Mouse (Mus musculus): ENCODE results near the gene Mrpl54. TPM values are rescaled to one million over a fixed set of nuclear protein-coding genes. Genes with fewer than 3 reads are reported as not detected.
"Not testable (repeated sequence)": the region's sequence is repeated elsewhere in the genome, so short reads cannot be mapped to it uniquely, and the experiment has no call there.

Gene Mrpl54
- polyA plus RNA-seq, 2 experiments from 2014 or later = 111 to 132 TPM

DNA sequence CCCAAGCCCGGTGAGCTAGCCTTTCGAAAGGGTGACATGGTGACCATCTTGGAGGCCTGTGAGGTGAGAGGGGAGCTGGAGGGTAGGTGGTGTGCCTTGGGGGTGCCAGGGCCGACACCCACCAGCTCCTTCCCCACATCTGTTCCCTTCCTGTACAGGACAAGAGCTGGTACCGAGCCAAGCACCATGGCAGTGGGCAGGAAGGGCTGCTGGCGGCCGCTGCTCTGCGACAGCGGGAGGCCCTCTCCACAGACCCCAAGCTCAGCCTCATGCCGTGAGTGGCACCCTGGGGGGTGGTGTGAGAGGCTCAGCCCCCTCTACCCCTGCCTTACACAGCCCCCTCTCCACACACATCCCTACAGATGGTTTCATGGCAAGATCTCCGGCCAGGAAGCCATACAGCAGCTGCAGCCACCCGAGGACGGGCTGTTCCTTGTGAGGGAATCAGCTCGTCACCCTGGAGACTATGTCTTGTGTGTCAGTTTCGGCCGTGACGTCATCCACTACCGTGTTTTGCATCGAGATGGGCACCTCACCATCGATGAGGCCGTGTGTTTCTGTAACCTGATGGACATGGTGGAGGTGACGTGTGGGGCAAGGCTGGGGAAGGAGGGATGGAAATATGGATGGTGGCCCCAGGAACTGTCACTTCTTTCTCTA lies 7.4 kb downstream of the Mrpl54 start:
- ATAC-seq = no peak

DNA sequence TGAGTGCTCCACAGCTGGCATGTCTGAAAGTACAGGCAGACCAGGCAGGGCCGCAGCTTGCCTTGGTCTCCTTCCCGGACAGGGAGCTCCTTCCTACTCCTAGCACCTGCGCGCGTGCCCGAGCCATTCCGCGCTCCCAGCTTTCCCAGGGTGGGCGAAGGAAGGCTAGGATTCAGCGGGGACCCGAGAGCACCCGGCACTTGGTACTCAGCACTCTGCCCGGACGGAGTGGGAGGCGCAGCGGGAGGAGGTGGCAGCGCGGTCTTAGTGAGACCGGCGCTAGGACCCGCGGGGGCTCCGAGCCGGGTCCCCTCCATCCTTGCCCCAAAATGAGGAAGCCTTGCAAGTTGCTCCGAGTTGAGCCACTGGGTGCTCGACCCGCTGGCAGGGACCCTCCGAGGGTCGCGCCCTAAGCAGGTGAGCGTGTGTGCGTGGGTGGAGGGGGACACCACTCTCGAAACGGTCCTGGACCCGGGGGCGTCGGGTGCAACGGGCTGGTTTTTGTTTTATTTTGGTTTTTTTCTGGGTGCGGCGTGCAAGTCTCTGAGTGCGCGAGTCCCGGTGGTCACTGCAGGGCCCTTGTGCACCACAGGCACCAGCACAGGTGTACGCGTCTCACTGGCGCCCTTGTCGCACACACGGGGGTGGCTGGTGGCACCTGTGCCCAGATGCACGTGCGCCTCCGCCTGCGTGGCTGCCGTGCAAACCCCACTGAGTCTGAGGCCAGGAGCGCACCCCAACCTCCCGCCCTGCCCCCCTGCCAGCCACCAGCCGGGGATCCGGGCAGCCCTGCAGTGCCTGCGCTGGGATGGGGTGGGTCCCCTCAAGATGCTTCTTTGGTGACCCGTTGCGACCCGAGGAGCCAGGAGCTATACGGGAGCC lies 9.3 kb downstream of the Mrpl54 start:
- ATAC-seq = peak; percentile 54

DNA sequence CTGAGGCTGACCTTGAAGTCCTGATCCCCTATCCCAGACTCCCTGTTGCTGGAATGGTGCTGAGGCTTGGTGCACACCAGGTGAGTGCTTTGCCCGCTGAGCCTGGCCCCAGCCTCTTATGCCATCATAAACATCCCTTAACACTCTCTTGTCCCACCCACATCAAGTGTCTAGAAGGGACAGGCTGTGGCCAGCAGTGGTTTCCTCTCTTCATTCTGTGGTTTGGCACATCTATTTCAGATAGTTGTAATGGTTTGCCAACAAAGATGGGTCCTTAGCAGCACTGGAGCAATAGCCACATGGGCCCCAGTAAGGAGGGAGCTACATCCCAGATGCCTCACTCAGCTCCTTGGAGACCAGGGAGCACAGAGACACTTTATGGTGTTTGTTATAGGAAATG lies 11.8 kb downstream of the Mrpl54 start:
- ATAC-seq = no peak

DNA sequence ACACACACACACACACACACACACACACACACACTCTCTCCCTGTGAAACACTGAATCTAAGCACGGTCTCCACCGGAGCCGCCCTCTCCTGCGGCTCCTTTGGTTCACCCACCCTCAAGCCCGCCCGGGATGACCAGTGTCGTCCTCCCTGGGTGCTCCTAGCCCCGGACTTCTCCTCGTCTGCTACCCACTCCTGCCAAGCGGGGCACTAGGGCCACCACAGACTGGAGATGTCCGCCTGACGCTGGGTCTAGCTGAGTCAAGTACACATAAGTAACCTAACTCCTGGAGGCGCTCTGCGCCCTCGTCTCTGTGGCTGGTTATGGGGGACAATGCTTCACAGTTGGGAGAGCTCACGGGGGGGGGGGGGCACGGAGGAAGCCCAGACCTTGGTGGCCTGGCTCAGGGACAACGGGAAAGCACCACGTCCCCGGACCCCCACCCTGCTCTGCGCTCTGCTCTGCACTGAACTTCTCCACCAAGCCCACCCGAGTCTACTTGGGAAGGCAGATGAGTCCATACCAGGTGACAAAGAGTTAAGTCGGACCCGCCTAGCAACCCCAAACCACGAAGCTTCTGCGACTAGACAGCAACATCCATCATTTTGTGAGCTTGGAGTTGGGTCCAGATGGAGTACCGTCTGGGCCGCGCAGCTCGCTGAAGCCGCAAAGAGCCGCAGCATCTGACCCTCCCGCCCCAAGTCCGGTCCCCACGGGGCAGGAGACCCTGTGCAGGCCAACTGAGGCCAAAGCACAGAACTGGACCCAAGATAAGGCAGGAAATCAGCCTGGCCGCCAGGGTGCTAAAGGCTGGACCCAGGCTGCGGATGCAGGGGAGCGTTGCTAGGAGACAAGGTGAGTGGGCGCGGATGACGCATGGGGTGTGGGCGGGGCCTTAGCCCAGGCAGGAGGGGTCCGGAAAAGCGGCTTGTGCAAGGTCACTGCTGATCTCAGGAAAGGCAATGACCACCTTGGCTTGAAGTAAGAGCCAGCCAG lies 14.0 kb downstream of the Mrpl54 start, which contains the start of gene Matk:
Matk (plus strand) TSS at position 512 of the 996 bp plus-strand sequence.
- peak; percentile 68 for ATAC-seq

DNA sequence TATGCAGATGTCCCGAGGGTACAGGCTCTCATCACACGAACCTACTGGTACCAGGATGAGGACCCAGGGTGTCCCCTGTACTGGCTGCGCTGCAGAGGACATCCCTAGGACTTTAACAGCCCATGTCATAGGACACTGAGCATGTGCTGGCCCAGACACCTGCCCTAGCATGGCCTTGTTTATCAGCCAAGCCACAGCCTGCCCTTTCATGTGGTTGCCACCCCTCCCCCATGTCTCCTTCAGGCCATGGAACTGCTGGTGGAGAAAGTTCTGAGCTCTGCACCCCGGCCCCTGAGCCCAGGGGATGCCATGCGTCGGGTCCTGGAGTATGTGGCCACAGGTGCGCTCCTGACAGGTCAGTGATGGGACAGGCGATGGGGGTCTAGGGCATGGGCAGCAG lies 17.3 kb downstream of the Mrpl54 start:
- no peak for ATAC-seq

DNA sequence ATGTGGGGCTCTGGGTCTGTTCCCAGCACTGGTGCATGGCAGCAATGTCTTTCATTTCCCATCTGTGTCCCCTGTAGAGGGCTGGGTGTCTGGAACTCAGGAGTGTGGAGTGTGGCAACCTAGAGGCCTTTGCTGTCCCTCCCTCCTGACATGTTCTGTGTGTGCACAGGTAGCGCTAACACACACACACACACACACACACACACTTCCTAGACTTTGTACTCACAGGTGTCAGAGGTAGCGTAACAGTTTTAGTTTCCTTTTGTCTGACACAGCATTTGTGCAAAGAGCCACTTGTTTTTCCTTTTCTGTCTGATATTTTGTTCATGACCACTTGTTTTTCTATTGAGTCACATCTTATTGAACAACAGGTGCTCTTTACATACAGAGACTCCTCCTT lies 18.9 kb downstream of the Mrpl54 start:
- peak; percentile 81 for ATAC-seq

DNA sequence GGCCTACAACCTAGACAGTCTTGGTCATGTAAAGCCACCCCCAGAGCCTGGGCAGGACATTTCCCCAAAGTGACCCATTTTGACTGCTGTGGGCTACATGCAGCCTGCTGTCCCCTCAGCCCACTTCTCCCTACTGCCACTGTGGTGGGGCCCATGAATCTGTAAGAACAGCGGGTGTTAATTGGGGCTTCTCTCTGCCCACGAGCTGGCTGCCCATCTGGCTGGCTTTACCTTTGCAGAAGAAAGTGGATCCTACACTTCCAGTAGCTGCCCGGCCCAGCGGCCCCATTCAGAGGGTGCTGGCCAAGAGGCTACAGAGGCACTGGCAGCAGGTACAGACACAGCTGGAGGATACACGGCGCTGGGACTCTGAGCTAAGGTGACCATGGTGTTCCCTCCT lies 21.6 kb downstream of the Mrpl54 start:
- ATAC-seq = no peak

DNA sequence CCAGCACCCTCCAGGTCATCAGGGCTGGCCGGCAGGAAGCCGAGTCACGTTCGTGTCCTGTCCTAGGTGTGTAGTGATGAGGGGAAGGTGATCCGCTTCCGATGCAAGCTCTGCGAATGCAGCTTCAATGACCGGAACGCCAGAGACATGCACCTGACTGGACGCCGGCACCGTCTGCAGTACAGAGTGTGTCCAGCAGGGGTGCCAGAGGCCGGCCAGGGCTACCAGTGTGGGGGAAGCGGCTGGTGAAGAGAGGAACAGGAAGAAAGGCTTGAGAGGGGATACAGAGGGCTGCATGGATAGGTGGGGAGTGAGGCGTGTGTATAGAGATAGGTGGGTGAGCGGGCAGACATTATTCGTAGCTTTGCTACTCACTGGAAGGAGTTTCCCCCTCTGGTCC lies 22.1 kb downstream of the Mrpl54 start:
- peak; percentile 72 for ATAC-seq

DNA sequence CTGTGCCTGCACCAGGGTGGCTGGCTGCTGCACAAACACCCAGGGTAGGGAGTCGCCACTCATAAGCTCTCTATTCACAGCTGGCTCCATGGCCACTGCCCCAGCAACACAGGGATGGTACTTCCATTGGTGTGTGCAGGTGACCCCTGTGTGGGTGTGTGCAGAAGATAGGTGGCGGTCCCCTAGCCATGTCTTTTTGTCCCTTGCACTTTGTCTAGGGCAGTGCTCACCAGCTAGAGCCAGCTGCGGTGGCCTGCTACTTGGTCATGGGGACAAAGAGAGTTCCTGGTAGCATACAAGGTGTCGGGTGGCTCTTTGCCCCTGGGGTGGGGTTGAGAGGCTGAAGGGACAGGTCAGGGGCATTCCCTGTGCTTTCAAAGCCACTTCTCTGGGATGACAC lies 22.6 kb downstream of the Mrpl54 start:
- no peak for ATAC-seq

DNA sequence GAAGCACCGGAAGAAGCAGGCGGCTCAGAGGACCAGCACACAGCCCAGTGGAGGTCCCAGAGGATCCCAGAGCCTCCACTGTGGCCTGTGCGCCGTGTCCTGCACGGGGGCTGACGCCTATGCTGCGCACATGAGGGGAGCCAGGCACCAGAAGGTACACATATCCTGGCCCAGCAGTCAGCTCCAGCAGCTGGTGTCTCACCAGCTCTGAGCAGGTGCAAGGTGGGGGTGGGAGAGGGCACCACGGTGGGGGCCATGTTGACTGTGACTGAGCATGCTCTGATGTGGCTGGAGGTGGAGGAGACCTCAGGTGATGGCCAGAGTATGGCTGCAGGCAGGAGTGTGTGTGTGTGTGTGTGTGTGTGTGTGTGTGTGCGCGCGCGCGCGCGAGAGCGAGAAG lies 24.7 kb downstream of the Mrpl54 start:
- no peak for ATAC-seq

DNA sequence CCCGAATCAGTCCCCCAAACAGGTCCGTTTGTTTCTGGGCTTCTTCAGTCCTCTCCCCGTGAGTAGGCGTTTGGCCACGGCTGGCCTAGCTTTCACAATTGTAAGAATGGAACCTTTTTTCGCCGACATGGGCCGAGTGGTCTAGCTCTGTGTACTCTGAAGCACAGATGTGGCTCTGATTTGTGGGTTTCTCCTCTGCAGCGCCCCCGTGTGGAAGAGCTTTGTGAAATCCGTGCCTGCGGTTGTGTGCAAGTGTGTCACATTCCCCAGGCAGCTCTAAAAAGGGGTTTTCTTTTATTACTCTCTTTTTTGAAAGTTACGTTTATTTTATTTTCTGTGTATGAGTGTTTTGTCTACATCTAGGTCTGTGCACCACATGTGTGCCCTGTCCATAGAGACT lies 25.9 kb downstream of the Mrpl54 start:
- ATAC-seq = peak; percentile 45

DNA sequence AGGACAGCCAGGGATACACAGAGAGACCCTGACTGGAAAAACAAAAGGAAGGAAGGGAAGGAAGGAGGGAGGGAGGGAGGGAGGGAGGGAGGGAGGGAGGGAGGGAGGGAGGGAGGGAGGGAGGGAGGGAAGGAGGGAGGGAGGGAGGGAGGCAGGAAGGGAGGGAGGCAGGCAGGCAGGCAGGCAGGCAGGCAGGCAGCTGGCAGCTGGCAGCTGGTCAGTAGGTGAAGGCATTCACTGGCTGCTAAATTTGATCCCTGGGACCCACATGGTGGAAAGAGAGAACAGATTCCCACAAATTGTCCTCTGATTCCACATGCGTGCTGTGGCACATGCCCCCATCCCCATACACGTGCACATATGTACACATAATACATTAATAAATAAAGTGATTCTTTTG lies 28.1 kb downstream of the Mrpl54 start:
- no peak for ATAC-seq

DNA sequence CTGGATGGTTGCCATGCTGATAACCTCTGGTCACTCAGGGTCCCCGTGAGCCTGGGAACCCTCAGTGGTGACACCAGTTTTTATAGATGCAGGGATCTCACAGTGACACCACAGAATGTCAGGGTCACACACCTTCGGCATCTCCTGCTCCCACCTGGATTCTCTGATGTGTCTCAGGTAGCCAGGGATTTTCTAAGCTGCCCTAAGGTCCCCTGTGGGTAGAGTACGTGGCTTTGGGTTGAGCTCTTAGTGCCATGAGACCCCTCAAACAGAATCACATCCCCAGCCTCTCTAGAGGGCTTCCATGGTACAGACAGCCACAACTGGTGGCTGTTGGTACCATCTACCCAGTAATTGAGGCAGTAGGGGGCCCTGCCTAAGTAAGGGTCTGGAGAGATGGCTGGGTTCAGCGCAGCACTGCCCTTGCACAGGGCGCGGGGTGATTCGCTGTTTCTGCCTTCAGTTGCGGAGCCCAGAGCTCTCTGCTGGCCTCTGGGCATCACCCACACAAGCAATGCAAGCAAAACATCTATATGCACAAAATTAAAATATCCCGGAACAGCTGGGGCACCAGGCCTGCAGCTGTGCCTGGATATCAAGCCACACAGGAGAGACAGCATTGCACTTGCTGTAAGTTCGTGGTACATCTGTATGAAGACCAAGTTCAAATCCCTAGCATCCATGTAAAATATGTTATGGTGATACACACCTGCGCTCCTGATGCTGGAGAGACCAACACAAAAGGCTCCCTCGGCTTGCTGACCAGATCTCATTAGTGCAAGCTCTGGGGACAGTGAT lies 30.1 kb downstream of the Mrpl54 start:
- no peak for ATAC-seq

DNA sequence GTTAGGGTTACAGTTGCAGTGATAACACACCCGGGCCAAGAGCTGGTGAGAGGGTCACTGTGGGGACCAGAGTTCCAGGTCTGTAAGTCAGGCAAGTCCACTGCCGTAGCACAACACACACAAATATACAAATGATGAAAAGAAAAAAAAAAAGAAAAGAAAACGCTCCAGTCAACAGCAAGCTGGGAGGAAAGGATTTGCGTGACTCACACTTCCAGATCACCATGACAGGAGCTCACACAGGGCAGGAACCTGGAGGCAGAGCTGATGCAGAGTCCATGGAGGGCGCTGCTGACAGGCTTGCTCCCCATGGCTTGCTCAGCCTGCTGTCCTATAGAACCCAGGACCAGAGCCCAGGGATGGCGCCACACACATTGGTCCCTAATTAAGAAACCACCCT lies 32.5 kb downstream of the Mrpl54 start:
- ATAC-seq = no peak

DNA sequence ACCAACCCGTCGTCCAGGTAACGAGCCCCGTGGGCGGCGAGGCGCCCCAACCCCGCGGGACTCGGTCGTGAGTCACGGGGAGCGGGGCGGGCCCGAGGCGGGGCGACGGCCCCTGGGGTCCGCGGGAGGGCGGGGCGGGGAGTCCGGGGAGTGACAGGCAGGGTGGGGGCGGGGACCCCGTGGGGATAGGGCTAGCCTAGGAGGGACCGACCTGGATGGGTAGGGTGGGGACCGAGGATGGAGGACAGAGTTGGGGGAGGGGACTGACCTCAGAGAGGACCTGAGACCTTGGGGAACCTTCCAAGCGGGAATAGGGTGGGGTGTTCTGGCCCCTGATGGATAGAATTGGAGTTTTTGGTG lies 33.5 kb downstream of the Mrpl54 start:
- no peak for ATAC-seq

DNA sequence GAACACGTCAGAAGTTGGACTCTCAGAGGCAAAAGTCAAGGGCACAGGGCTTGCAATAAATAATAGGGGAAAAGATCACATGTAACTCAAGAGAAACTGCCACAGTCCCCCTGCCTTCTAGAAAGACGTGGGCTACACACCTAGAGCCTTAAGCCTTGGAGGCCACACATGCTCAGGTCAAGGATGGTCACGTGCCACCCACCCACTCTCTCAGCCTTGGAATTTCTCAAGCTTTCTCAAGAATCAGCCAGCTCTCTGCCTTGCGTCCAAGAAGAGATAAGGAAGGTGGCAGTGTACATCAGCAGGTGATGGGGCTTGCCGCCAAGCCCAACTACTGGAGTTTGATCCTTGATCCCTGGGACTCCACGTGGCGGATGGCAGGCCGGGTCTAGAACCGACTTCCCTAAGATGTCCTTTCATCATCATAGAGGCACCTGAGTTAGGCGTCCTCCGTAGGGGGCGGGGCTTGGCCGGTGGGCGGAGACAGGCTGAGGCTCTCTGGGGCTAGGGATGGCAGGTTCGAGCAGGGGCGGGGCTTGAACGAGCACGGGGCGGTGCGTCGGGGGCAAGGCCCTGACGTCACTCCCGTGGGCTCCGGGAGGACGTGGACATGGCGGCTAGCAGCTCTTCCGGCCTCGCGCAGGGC lies 34.0 kb downstream of the Mrpl54 start, which contains the start of gene Zfr2:
Zfr2 (plus strand) TSS at position 576 of the 646 bp plus-strand sequence.
- ATAC-seq = peak; percentile 88

DNA sequence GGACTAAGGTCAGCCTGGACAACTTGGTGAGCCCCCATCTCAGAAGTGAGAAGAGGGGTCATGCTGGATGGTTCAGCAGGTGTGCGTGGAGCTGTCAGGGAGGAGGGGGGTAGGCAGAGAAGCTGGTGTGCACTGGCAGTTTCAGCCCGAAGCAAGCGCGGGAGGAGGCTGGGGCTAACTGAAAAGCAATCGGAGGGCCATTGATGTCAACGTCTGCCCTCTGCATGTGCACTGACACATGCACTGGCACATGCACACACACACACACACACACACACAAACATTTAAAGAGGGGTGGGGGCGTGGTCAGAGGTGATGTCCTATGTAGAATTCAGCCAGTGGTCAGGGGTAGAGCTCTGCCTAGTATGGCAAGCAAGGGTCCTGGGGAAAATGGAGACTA lies 35.3 kb downstream of the Mrpl54 start:
- ATAC-seq = no peak

DNA sequence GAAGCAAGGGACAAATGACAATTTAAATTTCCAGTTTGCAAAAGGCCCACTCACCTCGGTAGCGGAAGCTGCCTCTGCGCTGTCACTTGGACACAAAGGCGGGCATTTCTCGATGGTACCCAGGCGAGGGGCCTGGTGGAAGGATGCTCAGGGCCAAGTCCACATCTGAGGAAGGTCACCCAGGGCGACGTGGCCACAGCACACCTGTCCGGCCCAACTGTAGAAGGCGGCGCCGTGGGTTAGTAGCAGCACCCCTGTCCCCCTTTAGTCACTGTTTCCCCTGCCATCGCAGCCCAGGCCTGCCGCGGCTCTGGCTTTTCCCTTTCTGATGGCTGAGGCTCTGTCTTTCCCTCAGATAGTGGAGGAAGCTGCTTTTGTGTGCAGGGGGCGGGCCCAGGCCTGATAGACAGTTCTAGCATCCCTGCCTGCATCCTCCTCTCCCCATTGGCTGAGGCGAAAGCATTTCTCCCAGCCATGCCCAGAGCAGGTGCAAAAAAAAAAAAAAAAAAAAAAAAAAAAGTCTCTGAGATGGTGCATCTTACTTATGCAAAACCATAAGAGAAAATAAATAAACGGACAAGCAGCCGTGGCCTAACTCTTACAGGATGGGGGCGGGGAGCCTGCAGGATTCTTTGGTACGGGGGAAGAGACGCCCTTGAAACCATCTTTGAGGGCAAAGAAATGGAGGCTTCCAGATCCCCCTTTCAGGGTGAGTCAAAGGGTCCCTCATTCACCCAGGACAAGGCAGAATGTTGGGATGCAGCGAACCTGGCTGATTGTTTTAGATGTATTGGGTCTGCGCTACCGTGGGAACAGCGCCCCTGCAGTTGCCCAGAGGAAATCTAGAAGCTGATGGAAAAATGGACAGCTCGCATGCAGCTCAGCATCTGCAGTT lies 36.0 kb downstream of the Mrpl54 start, which contains the start of gene Atcay:
Atcay (minus strand) TSS at position 396 of the 895 bp plus-strand sequence.
- peak; percentile 49 for ATAC-seq

DNA sequence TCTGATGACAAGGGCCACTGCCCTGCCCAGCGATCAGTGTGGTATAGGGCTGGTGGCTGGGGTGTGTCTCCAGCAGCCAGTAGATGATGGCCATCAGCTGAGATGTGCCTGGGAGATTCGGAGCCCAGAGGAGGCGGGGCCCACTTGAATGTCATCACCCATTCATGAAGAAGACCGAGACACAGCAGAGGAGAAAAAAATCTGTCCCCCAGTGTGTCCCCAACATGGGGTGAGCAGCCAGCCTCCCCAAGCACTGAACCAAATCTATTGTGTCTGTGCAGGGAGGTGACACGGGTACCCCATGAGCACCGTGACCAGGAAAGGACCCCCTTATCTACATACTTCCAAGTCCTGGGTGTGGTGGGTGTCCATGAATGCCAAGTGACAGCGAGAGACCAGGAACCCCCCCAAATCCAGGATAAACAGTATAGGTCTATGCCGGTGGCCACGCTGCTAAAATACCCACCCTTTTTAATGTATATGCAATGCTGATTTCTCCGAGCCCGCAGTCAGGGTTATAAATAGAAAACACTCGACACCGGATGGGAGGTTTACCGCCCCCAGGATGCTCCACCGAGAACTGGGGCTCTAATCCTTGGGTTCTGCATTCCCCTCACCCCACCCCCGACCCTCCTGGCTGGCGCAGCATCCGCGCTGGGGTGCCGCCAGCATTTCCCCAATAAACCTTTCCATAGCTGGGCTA lies 36.8 kb downstream of the Mrpl54 start:
- ATAC-seq = peak; percentile 36

DNA sequence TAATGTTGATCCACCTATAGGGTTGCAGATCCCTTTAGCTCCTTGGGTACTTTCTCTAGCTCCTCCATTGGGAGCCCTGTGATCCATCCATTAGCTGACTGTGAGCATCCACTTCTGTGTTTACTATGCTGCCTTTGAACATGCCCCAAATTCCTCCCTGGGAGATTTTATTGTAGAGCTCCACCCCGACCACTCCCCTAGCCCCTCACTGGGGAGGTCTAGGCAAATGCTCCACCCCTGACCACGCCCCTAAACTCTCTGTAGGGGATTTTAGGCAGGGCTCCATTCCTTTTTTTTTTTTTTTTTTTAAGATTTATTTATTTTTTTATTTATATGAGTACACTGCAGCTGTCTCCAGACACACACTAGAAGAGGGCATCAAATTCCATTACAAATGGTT lies 43.0 kb downstream of the Mrpl54 start:
- ATAC-seq = not testable (repeated sequence)
